Mouse (Mus musculus): Measurements from ENCODE around the gene Nupr1l.

DNA sequence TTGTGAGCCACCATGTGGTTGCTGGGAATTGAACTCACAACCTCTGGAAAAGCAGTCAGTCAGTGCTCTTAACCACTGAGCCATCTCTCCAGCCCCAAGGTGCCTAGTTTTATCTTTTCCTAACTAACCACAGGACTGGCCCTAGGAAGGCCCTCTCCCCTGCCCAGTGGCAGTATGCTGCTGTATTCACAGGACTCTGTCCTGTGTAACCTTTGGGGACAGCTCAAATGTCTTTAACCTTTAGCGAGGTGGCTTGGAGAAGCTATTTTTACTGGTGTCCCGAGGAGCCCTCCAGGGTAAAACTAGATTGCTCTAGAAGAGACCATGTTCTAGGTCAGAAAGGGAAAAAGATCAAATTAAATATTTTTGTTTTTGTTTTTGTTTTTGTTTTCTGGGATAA is 37.1 kb upstream of the Nupr1l start:
- TF ChIP-seq CTCF (IDR thresholded peaks at IDR 0.05; ENCODE audit: low read depth, low read length), result no peak
- no peak for TF ChIP-seq POLR2A (IDR thresholded peaks at IDR 0.05; ENCODE audit: borderline replicate concordance, low read depth, low read length)
